Mouse (Mus musculus): ENCODE results near the gene Mrgprx1.

DNA sequence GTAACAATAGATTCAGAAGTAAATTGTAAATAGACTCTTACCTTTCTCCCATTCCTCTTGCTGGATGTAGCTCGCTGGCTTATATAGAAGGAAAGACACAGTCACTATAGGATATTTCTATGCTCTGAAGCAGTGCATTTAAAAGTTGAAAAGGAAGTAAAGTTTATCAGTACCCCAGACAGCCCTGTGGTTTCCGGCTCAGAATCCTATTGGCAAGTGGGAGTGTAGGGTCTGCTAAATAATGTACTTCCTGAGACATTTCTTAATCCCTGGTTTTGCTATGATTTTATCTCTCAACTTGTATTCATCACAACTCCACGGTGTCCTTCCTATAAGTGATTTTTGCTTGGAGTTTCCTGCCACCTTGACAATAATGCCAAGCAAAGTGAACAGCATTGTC lies 31.7 kb downstream of the Mrgprx1 start:
- TF ChIP-seq CTCF (conservative IDR thresholded peaks at IDR 0.05; ENCODE audit: insufficient read depth, insufficient read length, low read depth, low read length) (no peak), POLR2A (IDR thresholded peaks at IDR 0.05; ENCODE audit: low read depth, low read length) (no peak)

All from kidney, adult 2 months (tissue).